Mouse (Mus musculus) heart, embryonic 14.5 days (tissue): ENCODE measurements around the gene Mxra7. TPM values are rescaled to one million over a fixed set of nuclear protein-coding genes. Genes with fewer than 3 reads are reported as not detected.

Source experiments
- ATAC-seq: fragments of 200-750 bp; cut with Nextera tagmentation; 2 replicates; pipeline ENCODE4 v1.8.0; 2017; ENCODE audit warnings: low read depth, moderate TSS enrichment; ENCODE audit not compliant: insufficient number of reproducible peaks, insufficient read depth, low FRiP score
- H3K27ac ChIP-seq, 2 experiments: fragments of 200-500 bp in 1 of 2; fragments of 300-500 bp in 1 of 2; sonication (generic) in 1 of 2; replicated peaks in 1 of 2; 2 replicates each; pipeline ENCODE4 v1.5.1; 2012 to 2014; ENCODE audit warnings: low read depth in 2 of 2, low read length in 2 of 2, control low read depth in 1 of 2, mild to moderate bottlenecking in 1 of 2, mixed read lengths in 1 of 2; ENCODE audit not compliant: control insufficient read depth in 1 of 2, insufficient read depth in 1 of 2
- H3K27me3 ChIP-seq: fragments of 300-500 bp; sonication (generic); 2 replicates; pipeline ENCODE4 v1.6.1; 2014; ENCODE audit warnings: mild to moderate bottlenecking, low read length, control low read depth; ENCODE audit not compliant: control insufficient read depth, insufficient read depth
- H3K36me3 ChIP-seq: fragments of 300-500 bp; sonication (generic); 2 replicates; pipeline ENCODE4 v1.6.1; 2014; ENCODE audit warnings: mild to moderate bottlenecking, control low read depth, low read length, mixed read lengths; ENCODE audit not compliant: control insufficient read depth, insufficient read depth
- H3K4me1 ChIP-seq, 2 experiments: fragments of 200-500 bp in 1 of 2; fragments of 300-500 bp in 1 of 2; sonication (generic) in 1 of 2; 2 replicates each; pipeline ENCODE4 v1.6.1; 2012 to 2014; ENCODE audit warnings: low read length in 2 of 2, control low read depth in 1 of 2, mixed read lengths in 1 of 2; ENCODE audit not compliant: control insufficient read depth in 2 of 2, insufficient read depth in 2 of 2
- H3K4me2 ChIP-seq: fragments of 300-500 bp; sonication (generic); 2 replicates; pipeline ENCODE4 v1.6.1; 2014; ENCODE audit warnings: mild to moderate bottlenecking, low read length
- H3K4me3 ChIP-seq, 2 experiments: fragments of 200-500 bp in 1 of 2; fragments of 300-500 bp in 1 of 2; sonication (generic) in 1 of 2; 2 replicates each; pipeline ENCODE4 v1.5.1; 2012 to 2014; ENCODE audit warnings: low read length in 2 of 2, mild to moderate bottlenecking in 2 of 2, control low read depth in 1 of 2, low read depth in 1 of 2, moderate library complexity in 1 of 2; ENCODE audit not compliant: control insufficient read depth in 1 of 2, insufficient read depth in 1 of 2
- H3K9ac ChIP-seq: fragments of 300-500 bp; sonication (generic); 2 replicates; pipeline ENCODE4 v1.6.1; 2014; ENCODE audit warnings: mild to moderate bottlenecking, low read length
- H3K9me3 ChIP-seq: fragments of 300-500 bp; sonication (generic); 2 replicates; pipeline ENCODE4 v1.6.1; 2016; ENCODE audit warnings: low read length, control low read depth; ENCODE audit not compliant: control insufficient read depth
- WGBS: fragments of 180-500 bp; shearing (Covaris S2); extraction: QIAGEN DNeasy Blood & Tissue Kit; methylation state at CpG from one replicate; pipeline ENCODE4 v1.1.7; 2014; 5-methylcytosine and 5-hydroxymethylcytosine counted together
- polyA plus RNA-seq: library from polyadenylated mRNA; unstranded; fragments of >200 nt; fragmentation: Nextera tagmentation; extraction: Ambion mirVana; gene quantifications from 2 replicates; pipeline ENCODE4 v1.2.1, GENCODE M21; 2014

Gene Mxra7
- polyA plus RNA-seq, 1 experiment from 2014 or later: 16.7 TPM

- Histone ChIP-seq H3K36me3 (no peaks in the 10 kb centered on the region), H3K4me1 (peaks cover 3% of the 10 kb centered on the region in 2 experiments; a peak in 3 of 4 replicates), H3K9me3 (no peaks in the 10 kb centered on the region), H3K4me3 (no peak overlapping the region), H3K27me3 (no peaks in the 10 kb centered on the region), H3K9ac (no peak overlapping the region), H3K4me2 (0 out of 2 replicates have a peak overlapping the region, but pooled peaks have one; percentile 4), H3K27ac (no peak overlapping the region)
- ATAC-seq: no peak
- WGBS: 48% methylated on average over 5 of the region's 5 CpGs
Observed at GRCm38 (mm10) chr11:116799364-116799763, 28.5 kb downstream of the Mxra7 start.

GRCm38 (mm10) chr11:116784221-116784620 is 43.6 kb downstream of the Mxra7 start:
- H3K9ac ChIP-seq: no peak overlapping the region
- no peaks in the 10 kb centered on the region for H3K36me3 ChIP-seq
- H3K4me1 ChIP-seq: no peaks in the 10 kb centered on the region
- no peaks in the 10 kb centered on the region for H3K27me3 ChIP-seq
- no peak overlapping the region for H3K4me2 ChIP-seq
- ATAC-seq: no peak
- no peak overlapping the region for H3K4me3 ChIP-seq
- no peaks in the 10 kb centered on the region for H3K9me3 ChIP-seq
- H3K27ac ChIP-seq: no peak overlapping the region
- WGBS: 86% methylated on average over 10 of the region's 10 CpGs

- Histone ChIP-seq H3K9me3 (no peaks in the 10 kb centered on the region), H3K27ac (no peak overlapping the region), H3K4me3 (no peak overlapping the region), H3K4me1 (no peaks in the 10 kb centered on the region), H3K9ac (no peak overlapping the region), H3K27me3 (no peaks in the 10 kb centered on the region), H3K36me3 (no peaks in the 10 kb centered on the region), H3K4me2 (peak overlapping the region; percentile 8; the same call in 1 of the 2 replicates)
- no peak for ATAC-seq
- WGBS: 55% methylated on average over 9 of the region's 9 CpGs
Observed at GRCm38 (mm10) chr11:116782737-116783145, 45.1 kb downstream of the Mxra7 start.

GRCm38 (mm10) chr11:116775407-116775806 is 52.4 kb downstream of the Mxra7 start, which contains the start of gene St6galnac1:
St6galnac1 (minus strand) TSS chr11:116775507.
- Histone ChIP-seq H3K27ac (no peak within 1 kb of the TSS), H3K27me3 (no peaks in the 10 kb centered on the region), H3K4me2 (no peak within 1 kb of the TSS), H3K9me3 (no peaks in the 10 kb centered on the region), H3K9ac (no peak within 1 kb of the TSS), H3K4me1 (no peaks in the 10 kb centered on the region), H3K36me3 (no peaks in the 10 kb centered on the region), H3K4me3 (no peak within 1 kb of the TSS)
- 70% methylated on average over 7 of the region's 7 CpGs for WGBS
- ATAC-seq: no peak

- Histone ChIP-seq H3K36me3 (no peaks in the 10 kb centered on the region), H3K27me3 (no peaks in the 10 kb centered on the region), H3K4me1 (no peaks in the 10 kb centered on the region), H3K27ac (no peak overlapping the region), H3K4me2 (no peak overlapping the region), H3K9me3 (no peaks in the 10 kb centered on the region), H3K4me3 (no peak overlapping the region), H3K9ac (no peak overlapping the region)
- 27% methylated on average over 2 of the region's 2 CpGs for WGBS
- ATAC-seq: no peak
Observed at GRCm38 (mm10) chr11:116773205-116773604, 54.6 kb downstream of the Mxra7 start.

- H3K36me3 ChIP-seq: no peaks in the 10 kb centered on the region
- no peaks in the 10 kb centered on the region for H3K4me1 ChIP-seq
- no peak for ATAC-seq
- no peaks in the 10 kb centered on the region for H3K27me3 ChIP-seq
- H3K9ac ChIP-seq: no peak overlapping the region
- no peaks in the 10 kb centered on the region for H3K9me3 ChIP-seq
- no peak overlapping the region for H3K4me2 ChIP-seq
- H3K27ac ChIP-seq: no peak overlapping the region
- H3K4me3 ChIP-seq: no peak overlapping the region
- WGBS: 76% methylated on average over 5 of the region's 5 CpGs
Observed at GRCm38 (mm10) chr11:116769873-116770272, 58.0 kb downstream of the Mxra7 start.

- H3K27ac ChIP-seq: no peak overlapping the region
- no peak overlapping the region for H3K9ac ChIP-seq
- no peaks in the 10 kb centered on the region for H3K36me3 ChIP-seq
- 78% methylated on average over 2 of the region's 2 CpGs for WGBS
- no peak overlapping the region for H3K4me2 ChIP-seq
- ATAC-seq: no peak
- H3K4me1 ChIP-seq: no peaks in the 10 kb centered on the region
- no peaks in the 10 kb centered on the region for H3K27me3 ChIP-seq
- H3K9me3 ChIP-seq: no peaks in the 10 kb centered on the region
- H3K4me3 ChIP-seq: no peak overlapping the region
Observed at GRCm38 (mm10) chr11:116764946-116765345, 62.9 kb downstream of the Mxra7 start.

GRCm38 (mm10) chr11:116764346-116764745 is 63.5 kb downstream of the Mxra7 start:
- no peaks in the 10 kb centered on the region for H3K4me1 ChIP-seq
- no peak overlapping the region for H3K4me2 ChIP-seq
- H3K27ac ChIP-seq: no peak overlapping the region
- no peaks in the 10 kb centered on the region for H3K9me3 ChIP-seq
- no peaks in the 10 kb centered on the region for H3K27me3 ChIP-seq
- ATAC-seq: no peak
- no peak overlapping the region for H3K4me3 ChIP-seq
- no peak overlapping the region for H3K9ac ChIP-seq
- H3K36me3 ChIP-seq: no peaks in the 10 kb centered on the region
- 90% methylated on average over 7 of the region's 7 CpGs for WGBS
